Mouse (Mus musculus) embryonic facial prominence, embryonic 10.5 days (tissue): ENCODE results near the gene Pkd2l1. TPM values are rescaled to one million over a fixed set of nuclear protein-coding genes. Genes with fewer than 3 reads are reported as not detected.
A peak's percentile ranks its signal among the peaks of the same experiment; 100 is the strongest.
"Not testable (repeated sequence)": the region's sequence is repeated elsewhere in the genome, so short reads cannot be mapped to it uniquely, and the experiment has no call there.

Experiments
- DNase-seq: peaks from one replicate; pipeline ENCODE4 v3.0.0-alpha.2; 2017; ENCODE audit warnings: low spot score
- H3K27ac ChIP-seq: fragments of 300-500 bp; sonication (generic); replicated peaks from 2 replicates; pipeline ENCODE4 v1.5.1; 2016; ENCODE audit warnings: mild to moderate bottlenecking
- H3K27me3 ChIP-seq: fragments of 300-500 bp; sonication (generic); replicated peaks from 2 replicates; pipeline ENCODE4 v1.6.1; 2016; ENCODE audit warnings: low read depth, mild to moderate bottlenecking; ENCODE audit not compliant: poor library complexity, severe bottlenecking
- H3K36me3 ChIP-seq: fragments of 300-500 bp; sonication (generic); replicated peaks from 2 replicates; pipeline ENCODE4 v1.6.1; 2016; ENCODE audit warnings: mild to moderate bottlenecking, moderate library complexity
- H3K4me1 ChIP-seq: fragments of 300-500 bp; sonication (generic); 2 replicates; pipeline ENCODE4 v1.6.1; 2016
- H3K4me3 ChIP-seq: fragments of 300-500 bp; sonication (generic); 2 replicates; pipeline ENCODE4 v1.5.1; 2016; ENCODE audit warnings: mild to moderate bottlenecking, moderate library complexity
- H3K9me3 ChIP-seq: fragments of 300-500 bp; sonication (generic); 2 replicates; pipeline ENCODE4 v1.6.1; 2016; ENCODE audit warnings: mild to moderate bottlenecking
- WGBS: fragments of 180-500 bp; shearing (Covaris S2); methylation state at CpG from one replicate; pipeline ENCODE4 v1.1.7; 2016; 5-methylcytosine and 5-hydroxymethylcytosine counted together
- polyA plus RNA-seq: library from polyadenylated mRNA; unstranded; fragments of >200 nt; fragmentation: Nextera tagmentation; extraction: Ambion mirVana; gene quantifications from 2 replicates; pipeline ENCODE4 v1.2.1, GENCODE M21; 2016

The Pkd2l1 gene
- polyA plus RNA-seq, 1 experiment from 2014 or later = 0.07 TPM

- not testable (repeated sequence) for DNase-seq, H3K4me3 ChIP-seq, H3K4me1 ChIP-seq, H3K27ac ChIP-seq, H3K9me3 ChIP-seq, H3K27me3 ChIP-seq
- WGBS = 91% methylated on average over 9 of the region's 9 CpGs
- peaks cover 98% of the 10 kb centered on the region for H3K36me3 ChIP-seq
Measured at GRCm38 (mm10) chr19:44120686-44121085, 71.6 kb downstream of the Pkd2l1 start.

GRCm38 (mm10) chr19:44117793-44118192, 74.4 kb downstream of the Pkd2l1 start:
- no peak overlapping the region for H3K27ac ChIP-seq
- H3K4me1 ChIP-seq = no peaks in the 10 kb centered on the region
- no peak for DNase-seq
- peaks cover 95% of the 10 kb centered on the region for H3K36me3 ChIP-seq
- no peaks in the 10 kb centered on the region for H3K27me3 ChIP-seq
- H3K9me3 ChIP-seq = no peaks in the 10 kb centered on the region
- H3K4me3 ChIP-seq = no peak overlapping the region

GRCm38 (mm10) chr19:44111706-44112105, 80.5 kb downstream of the Pkd2l1 start:
- H3K36me3 ChIP-seq = peaks cover 74% of the 10 kb centered on the region

DNA sequence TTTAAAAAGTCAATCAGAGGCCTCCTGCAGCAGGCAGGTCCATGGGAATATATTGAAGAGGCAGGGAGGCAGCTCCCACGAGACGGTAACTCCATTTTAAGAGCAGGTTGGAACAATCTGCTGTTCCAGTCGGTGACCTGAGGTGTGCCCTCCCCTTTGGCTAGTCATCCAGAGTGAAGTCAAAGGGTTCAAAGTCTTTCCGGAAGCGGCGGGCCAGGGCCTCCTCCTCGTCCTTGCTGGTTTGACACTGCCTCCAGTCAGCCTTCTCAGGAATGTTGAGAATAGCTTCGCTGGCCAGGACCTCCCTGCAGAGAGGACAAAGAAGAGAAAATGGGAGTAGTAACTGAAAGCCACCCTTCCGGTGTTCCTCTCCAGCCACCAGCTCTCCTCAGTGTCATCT, 81.9 kb downstream of the Pkd2l1 start:
- WGBS = 87% methylated on average over 9 of the region's 9 CpGs
- H3K36me3 ChIP-seq = peaks cover 63% of the 10 kb centered on the region
- H3K4me3 ChIP-seq = no peak overlapping the region
- no peaks in the 10 kb centered on the region for H3K9me3 ChIP-seq
- no peak overlapping the region for H3K27ac ChIP-seq
- no peak for DNase-seq
- no peaks in the 10 kb centered on the region for H3K27me3 ChIP-seq
- H3K4me1 ChIP-seq = peaks cover 20% of the 10 kb centered on the region

More at GRCm38 (mm10) chr19:44111706-44112105, 80.5 kb downstream of the Pkd2l1 start:
- no peak overlapping the region for H3K4me3 ChIP-seq
- peaks cover 10% of the 10 kb centered on the region for H3K4me1 ChIP-seq
- WGBS = 69% methylated on average over 7 of the region's 7 CpGs
- H3K27me3 ChIP-seq = no peaks in the 10 kb centered on the region
- H3K9me3 ChIP-seq = no peaks in the 10 kb centered on the region
- no peak overlapping the region for H3K27ac ChIP-seq
- DNase-seq = peak; percentile 45

- Histone ChIP-seq H3K4me3 (no peak overlapping the region), H3K36me3 (peaks cover 50% of the 10 kb centered on the region), H3K4me1 (peaks cover 20% of the 10 kb centered on the region), H3K27ac (no peak overlapping the region), H3K27me3 (no peaks in the 10 kb centered on the region), H3K9me3 (no peaks in the 10 kb centered on the region)
- no peak for DNase-seq
Measured at GRCm38 (mm10) chr19:44108996-44109395, 83.2 kb downstream of the Pkd2l1 start.

- Histone ChIP-seq H3K27ac (peak overlapping the region; percentile 95), H3K9me3 (no peaks in the 10 kb centered on the region), H3K36me3 (peaks cover 41% of the 10 kb centered on the region), H3K27me3 (no peaks in the 10 kb centered on the region), H3K4me1 (peaks cover 20% of the 10 kb centered on the region), H3K4me3 (peak overlapping the region; percentile 99)
- DNase-seq = peak; percentile 14
- 30% methylated on average over 22 of the region's 22 CpGs for WGBS
Measured at GRCm38 (mm10) chr19:44107661-44108521, 84.4 kb downstream of the Pkd2l1 start.

- H3K36me3 ChIP-seq = peaks cover 39% of the 10 kb centered on the region
- peaks cover 20% of the 10 kb centered on the region for H3K4me1 ChIP-seq
- peak within 1 kb of the TSS; percentile 95 for H3K27ac ChIP-seq
- DNase-seq = peak; percentile 96
- H3K4me3 ChIP-seq = peak within 1 kb of the TSS; percentile 99
- no peaks in the 10 kb centered on the region for H3K9me3 ChIP-seq
- 1% methylated on average over 67 of the region's 67 CpGs for WGBS
- H3K27me3 ChIP-seq = no peaks in the 10 kb centered on the region
Measured at GRCm38 (mm10) chr19:44106831-44107660, 85.2 kb downstream of the Pkd2l1 start, which contains the start of gene Chuk. Gene Chuk, minus strand, starts transcription at chr19:44107480.

DNA sequence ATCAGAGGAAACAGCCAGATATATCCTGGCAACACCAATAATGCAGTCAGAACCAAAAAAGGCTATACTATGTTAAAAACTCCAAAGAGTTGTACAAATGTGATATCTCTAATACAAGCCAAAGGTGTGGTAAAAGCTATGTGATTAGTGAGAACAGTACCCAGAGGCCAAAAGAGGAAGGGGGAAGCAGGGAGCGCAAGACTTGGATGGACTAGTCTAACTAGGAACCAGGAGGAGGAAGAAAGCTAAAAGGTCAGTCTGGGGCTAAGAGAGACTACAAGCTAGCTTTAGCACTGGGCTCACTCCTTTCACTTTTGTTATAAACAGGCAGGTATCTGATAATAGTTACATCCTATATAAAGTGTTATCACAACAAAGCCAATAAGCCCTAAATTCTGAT, 87.8 kb downstream of the Pkd2l1 start:
- no peak overlapping the region for H3K27ac ChIP-seq
- H3K36me3 ChIP-seq = peaks cover 34% of the 10 kb centered on the region
- no peaks in the 10 kb centered on the region for H3K9me3 ChIP-seq
- peaks cover 20% of the 10 kb centered on the region for H3K4me1 ChIP-seq
- no peak for DNase-seq
- no peaks in the 10 kb centered on the region for H3K27me3 ChIP-seq
- WGBS = 92% methylated on average over 1 of the region's 1 CpGs
- H3K4me3 ChIP-seq = no peak overlapping the region

- Histone ChIP-seq H3K27me3 (no peaks in the 10 kb centered on the region), H3K36me3 (peaks cover 39% of the 10 kb centered on the region), H3K4me3 (no peak overlapping the region), H3K9me3 (no peaks in the 10 kb centered on the region), H3K4me1 (peaks cover 16% of the 10 kb centered on the region), H3K27ac (no peak overlapping the region)
- WGBS = 93% methylated on average over 3 of the region's 3 CpGs
- DNase-seq = no peak
Measured at GRCm38 (mm10) chr19:44103001-44103400, 89.2 kb downstream of the Pkd2l1 start.

- peaks cover 3% of the 10 kb centered on the region; the same call in 1 of the 2 replicates for H3K9me3 ChIP-seq
- no peak overlapping the region for H3K27ac ChIP-seq
- H3K4me3 ChIP-seq = no peak overlapping the region
- no peaks in the 10 kb centered on the region for H3K27me3 ChIP-seq
- no peak for DNase-seq
- H3K36me3 ChIP-seq = peaks cover 61% of the 10 kb centered on the region
- peaks cover 1% of the 10 kb centered on the region; the same call in 1 of the 2 replicates for H3K4me1 ChIP-seq
Measured at GRCm38 (mm10) chr19:44100840-44101239, 91.4 kb downstream of the Pkd2l1 start.
